Mouse (Mus musculus) erythroblast, embryonic 14.5 days (primary cell): Measurements from ENCODE around the gene Snap91.

Experiments
- GATA1 ChIP-seq: IDR thresholded peaks from 2 replicates; pipeline ENCODE4 v1.6.1; 2012; ENCODE audit warnings: low read length, inconsistent platforms, mixed read lengths
- TAL1 ChIP-seq: IDR thresholded peaks from 3 replicates; pipeline ENCODE4 v1.6.1; 2012; ENCODE audit warnings: low read length, inconsistent platforms, mixed read lengths

- TF ChIP-seq GATA1 (no peak), TAL1 (no peak)
These were observed 163.3 kb downstream of the Snap91 start for GRCm38 (mm10) chr9:86717119-86717518.
